Mouse (Mus musculus): Measurements from ENCODE around the gene Gm9573.

Gm9573 gene

GRCm38 (mm10) chr17:35594456-35594855 is 32.0 kb downstream of the Gm9573 start:
- no peak for DNase-seq (ENCODE audit: extremely low spot score)

- no peak for DNase-seq (ENCODE audit: extremely low spot score)
These were observed 32.7 kb downstream of the Gm9573 start for GRCm38 (mm10) chr17:35593786-35594185.

DNA sequence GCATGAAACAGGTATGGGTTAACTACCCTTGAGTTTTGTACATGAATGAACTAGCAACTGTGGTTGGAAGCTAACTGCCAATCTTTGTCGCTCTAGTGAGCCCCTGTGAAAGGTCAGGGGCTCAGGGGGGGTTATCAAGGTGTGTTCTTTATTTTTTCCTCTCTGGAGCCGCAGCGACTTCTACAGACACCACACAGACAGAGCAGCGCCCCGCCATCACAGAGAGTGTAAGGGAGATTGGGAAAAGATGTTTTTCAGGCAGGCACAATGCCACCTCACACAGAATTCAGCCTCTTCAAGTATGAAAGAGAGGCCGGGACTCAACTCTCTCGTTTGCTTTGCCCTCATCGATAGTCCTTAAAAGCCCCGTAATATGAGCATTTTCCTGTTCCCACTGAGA is 34.3 kb downstream of the Gm9573 start:
- DNase-seq (ENCODE audit: extremely low spot score): no peak

- no peak for DNase-seq (ENCODE audit: extremely low spot score)
These were observed 34.7 kb downstream of the Gm9573 start for GRCm38 (mm10) chr17:35591731-35592130.

DNA sequence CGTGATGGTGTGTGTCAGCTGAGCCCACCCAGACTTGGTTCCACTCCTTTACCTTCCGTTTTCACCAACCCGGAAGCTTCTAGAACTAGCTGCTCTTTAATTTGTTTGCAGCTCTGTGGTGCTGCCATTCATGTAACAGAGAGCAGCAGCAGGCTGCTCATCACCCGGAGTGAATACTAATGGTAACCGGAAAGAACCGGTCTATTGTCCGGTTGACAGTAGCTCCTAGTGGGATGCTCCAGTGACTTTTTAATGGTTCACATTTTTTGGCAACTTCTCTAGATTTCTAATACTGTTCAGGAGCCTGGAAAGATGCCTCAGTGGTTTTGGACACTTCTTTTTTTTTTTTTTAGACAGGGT is 35.2 kb downstream of the Gm9573 start:
- no peak for DNase-seq (ENCODE audit: extremely low spot score)

GRCm38 (mm10) chr17:35590410-35591218 is 35.8 kb downstream of the Gm9573 start:
- DNase-seq (ENCODE audit: extremely low spot score): peak; percentile 69

DNA sequence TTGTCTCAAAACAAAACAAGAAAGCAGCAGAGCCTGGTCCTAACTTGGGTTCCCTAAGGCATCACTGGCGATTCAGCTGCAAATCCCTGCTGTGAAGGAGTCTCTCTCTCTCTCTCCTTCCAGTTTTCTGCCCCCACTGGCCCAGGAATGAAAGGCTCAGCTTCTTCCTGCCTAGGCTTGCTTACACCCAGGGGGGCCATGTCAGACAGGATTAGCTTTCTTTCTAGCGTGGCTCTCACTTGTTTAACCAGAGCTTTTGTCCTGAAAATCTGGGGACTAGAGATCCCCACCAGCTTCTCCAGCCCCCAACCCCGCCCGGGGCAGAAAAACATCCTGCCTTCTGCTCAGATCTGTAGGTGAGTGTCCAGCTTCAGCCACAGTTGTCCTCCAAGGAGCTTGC is 38.0 kb downstream of the Gm9573 start:
- DNase-seq (ENCODE audit: extremely low spot score): no peak

DNA sequence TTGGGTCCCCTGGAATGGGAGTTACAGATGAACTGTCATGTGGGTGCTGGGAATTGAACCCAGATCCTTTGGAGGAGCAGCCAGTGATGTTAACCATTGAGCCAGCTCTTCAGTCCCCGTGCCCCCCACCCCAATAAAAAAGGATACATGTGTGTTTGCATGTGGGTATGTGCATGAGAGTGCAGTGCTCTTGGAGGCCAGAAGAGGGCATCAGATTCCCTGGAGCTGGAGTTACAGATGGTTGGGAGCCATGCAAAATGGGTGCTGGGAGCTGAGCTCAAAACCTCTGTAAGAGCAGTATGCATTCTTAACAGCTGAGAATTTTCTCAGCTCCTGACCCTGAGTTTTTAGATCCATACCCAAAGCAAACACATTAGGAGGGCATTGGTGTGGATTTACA is 39.1 kb downstream of the Gm9573 start:
- DNase-seq (ENCODE audit: extremely low spot score): no peak

GRCm38 (mm10) chr17:35584330-35584937 is 42.0 kb downstream of the Gm9573 start:
- DNase-seq (ENCODE audit: extremely low spot score): peak; percentile 74

DNA sequence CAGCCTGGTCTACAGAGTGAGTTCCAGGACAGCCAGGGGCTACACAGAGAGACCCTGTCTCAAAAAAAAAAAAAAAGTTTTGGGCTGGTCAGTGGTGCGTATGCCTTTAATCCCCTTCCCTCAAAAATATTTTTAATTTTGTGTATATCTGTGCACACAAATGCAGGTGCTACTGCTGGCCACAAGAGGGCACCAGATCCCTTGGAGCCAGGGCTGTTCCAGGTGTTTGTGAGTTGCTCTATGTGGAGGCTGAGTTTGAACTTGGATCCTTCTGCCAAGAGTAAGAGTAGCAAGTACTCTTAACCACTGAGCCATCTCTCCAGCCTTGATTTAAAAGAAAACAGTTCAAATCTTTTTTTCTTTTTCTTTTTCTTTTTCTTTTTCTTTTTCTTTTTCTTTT is 43.5 kb downstream of the Gm9573 start:
- no peak for DNase-seq (ENCODE audit: extremely low spot score)

GRCm38 (mm10) chr17:35578211-35578610 is 48.2 kb downstream of the Gm9573 start:
- peak; percentile 81 for DNase-seq (ENCODE audit: extremely low spot score)

GRCm38 (mm10) chr17:35571477-35571876 is 55.0 kb downstream of the Gm9573 start:
- no peak for DNase-seq (ENCODE audit: extremely low spot score)

- no peak for DNase-seq (ENCODE audit: extremely low spot score)
These were observed 55.6 kb downstream of the Gm9573 start for GRCm38 (mm10) chr17:35570836-35571235.

DNA sequence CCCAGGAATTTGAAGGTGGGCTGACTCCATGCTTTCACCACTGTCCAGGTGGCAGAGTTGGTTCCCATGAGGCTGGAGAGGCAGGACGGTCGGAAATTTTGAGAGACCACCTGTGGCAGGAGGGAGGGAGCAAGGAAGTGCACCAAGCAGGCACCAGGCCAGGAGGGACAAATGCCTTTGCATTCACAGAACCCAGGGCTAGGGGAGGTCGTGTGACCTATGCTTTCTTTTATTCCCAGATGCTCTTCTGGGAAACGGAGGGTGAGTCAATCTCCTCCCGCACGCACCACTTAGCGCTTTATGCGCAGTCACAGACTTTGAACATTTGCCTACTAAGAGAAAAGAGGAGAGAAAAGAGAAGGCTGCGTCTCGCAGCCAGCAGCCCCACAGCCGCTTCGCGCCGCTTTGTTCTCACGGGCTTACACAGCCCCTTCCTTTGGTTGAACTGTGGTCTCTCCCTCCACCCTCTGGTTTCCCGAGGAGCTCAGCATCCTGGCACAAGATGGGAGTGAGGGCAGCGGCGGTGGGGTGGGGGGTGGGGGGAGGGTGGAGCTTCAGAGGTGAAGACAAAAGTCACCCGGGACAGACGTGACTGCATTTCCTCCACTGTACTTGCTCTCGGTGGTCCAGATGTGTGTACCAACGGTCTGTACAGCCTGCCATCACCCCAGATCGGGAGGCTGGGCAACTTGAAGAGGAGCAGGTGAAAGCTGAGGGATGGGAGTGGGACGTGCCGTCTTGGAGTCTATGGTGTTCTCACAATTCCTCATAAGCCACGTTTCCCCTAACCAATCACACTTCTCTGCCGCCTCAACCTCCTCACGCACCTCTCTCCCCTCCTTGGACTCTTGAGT is 57.1 kb downstream of the Gm9573 start:
- DNase-seq (ENCODE audit: extremely low spot score): peak; percentile 39
